Mouse (Mus musculus) cerebellum, adult 2 months (tissue): Measurements from ENCODE around the gene Vapa. TPM values are rescaled to one million over a fixed set of nuclear protein-coding genes. Genes with fewer than 3 reads are reported as not detected.
A peak's percentile ranks its signal among the peaks of the same experiment; 100 is the strongest.

Source experiments
- DNase-seq, 2 experiments: peaks; one replicate each; pipeline ENCODE4 v3.0.0; 2021
- H3K27ac ChIP-seq: fragments of 200-500 bp; 2 replicates; pipeline ENCODE4 v1.5.1; 2012; ENCODE audit warnings: low read length, control low read depth, inconsistent platforms; ENCODE audit not compliant: insufficient read depth
- H3K27me3 ChIP-seq: fragments of 200-500 bp; 2 replicates; pipeline ENCODE4 v1.6.1; 2012; ENCODE audit warnings: inconsistent platforms, mild to moderate bottlenecking, low read length, moderate library complexity; ENCODE audit not compliant: control insufficient read depth, insufficient read depth
- H3K4me1 ChIP-seq: fragments of 200-500 bp; 2 replicates; pipeline ENCODE4 v1.6.1; 2011; ENCODE audit warnings: low read length; ENCODE audit not compliant: control insufficient read depth, insufficient read depth
- H3K4me3 ChIP-seq: fragments of 200-500 bp; replicated peaks from 2 replicates; pipeline ENCODE3; 2011; ENCODE audit warnings: mild to moderate bottlenecking, low read depth, low read length, control low read depth; ENCODE audit not compliant: insufficient read depth
- CTCF ChIP-seq: fragments of 200-500 bp; IDR thresholded peaks from 2 replicates; pipeline ENCODE4 v1.5.1; 2011; ENCODE audit warnings: low read depth, mild to moderate bottlenecking, control low read depth, low read length, moderate library complexity, borderline replicate concordance; ENCODE audit not compliant: insufficient read depth
- POLR2A ChIP-seq: fragments of 200-500 bp; IDR thresholded peaks from 2 replicates; pipeline ENCODE4 v1.6.1; 2011; ENCODE audit warnings: low read length, control low read depth, borderline replicate concordance; ENCODE audit not compliant: insufficient read depth
- whole genome bisulfite sequencing: fragments of 180-500 bp; shearing (Covaris S2); methylation state at CpG from one replicate; pipeline ENCODE4 v1.1.7; 2018; 5-methylcytosine and 5-hydroxymethylcytosine counted together
- polyA plus RNA-seq: library from polyadenylated mRNA; depleted of rRNA; stranded (reverse); fragments of >200 nt; gene quantifications from 2 replicates; pipeline ENCODE4 v1.2.3, GENCODE M21; 2012

The Vapa gene
- polyA plus RNA-seq, 1 experiment = 89.7 TPM

DNA sequence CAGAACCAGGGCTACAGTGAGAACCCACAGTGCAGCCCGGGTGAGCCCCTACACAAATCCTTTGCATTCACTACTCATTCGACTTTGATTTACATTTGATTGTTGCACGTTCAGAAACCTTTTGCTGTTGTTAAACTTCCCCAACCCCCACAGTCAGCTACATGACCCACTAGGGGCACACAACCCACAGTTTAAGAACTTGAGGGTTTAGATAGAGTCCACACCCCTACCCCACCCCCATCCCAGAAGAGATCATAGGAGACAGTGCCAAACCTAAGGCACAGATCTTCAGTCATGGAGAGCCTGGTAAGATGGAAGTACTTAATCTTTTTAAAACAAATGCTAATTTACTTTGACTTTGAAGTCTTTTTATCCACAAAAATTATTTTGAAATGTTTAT is 2.3 kb upstream of the Vapa start:
- no peak for TF ChIP-seq POLR2A
- no peak for TF ChIP-seq CTCF
- Histone ChIP-seq H3K4me3 (no peak overlapping the region), H3K27me3 (no peaks in the 10 kb centered on the region), H3K4me1 (no peaks in the 10 kb centered on the region), H3K27ac (no peak overlapping the region)
- DNase-seq = no peak
- WGBS = 60% methylated on average over 3 of the region's 3 CpGs

DNA sequence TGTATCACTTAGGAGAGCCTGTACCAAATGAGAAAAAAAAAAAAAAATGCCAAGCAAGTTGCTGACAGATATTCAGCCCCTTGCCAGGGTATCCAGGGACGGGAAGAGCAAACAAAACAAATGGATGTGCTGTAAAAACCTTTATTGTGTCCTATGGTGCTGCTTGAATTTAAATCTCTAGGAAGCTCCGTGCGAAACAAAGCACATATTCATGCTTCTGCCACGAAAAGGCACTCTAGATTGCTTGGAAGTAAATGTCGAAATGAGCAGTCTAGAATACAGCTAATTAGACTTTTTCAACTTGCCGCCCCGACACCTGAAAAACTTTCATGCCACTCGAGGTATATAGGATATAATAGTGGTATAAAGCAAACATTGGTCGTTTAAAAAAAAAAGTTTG is 1.1 kb upstream of the Vapa start:
- WGBS = 2% methylated on average over 9 of the region's 9 CpGs
- TF ChIP-seq POLR2A = no peak
- Histone ChIP-seq H3K4me3 (peak overlapping the region; percentile 85), H3K4me1 (peaks cover 2% of the 10 kb centered on the region), H3K27ac (peak overlapping the region; percentile 96; the same call in 1 of the 2 replicates), H3K27me3 (no peaks in the 10 kb centered on the region)
- DNase-seq = peak in 1 of 2 experiments; percentile 25

DNA sequence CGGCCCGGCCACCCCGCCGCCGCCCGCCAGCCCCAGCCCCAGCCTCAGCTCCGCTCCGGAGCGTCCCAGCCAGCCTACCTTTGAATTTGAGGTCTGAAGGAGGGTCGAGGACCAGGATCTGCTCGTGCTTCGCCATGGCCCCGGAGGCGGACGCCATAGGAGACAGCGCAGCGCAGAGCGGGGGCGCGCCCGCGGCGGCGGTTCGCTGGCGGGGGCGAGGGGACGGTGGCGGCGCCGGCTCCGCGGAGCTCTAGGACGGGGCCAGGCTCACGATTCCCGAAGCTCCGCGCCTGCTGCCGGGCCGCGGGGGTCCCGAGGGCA is 253 bp downstream of the Vapa start:
- Histone ChIP-seq H3K4me1 (peaks cover 5% of the 10 kb centered on the region), H3K27ac (peak overlapping the region; percentile 80), H3K27me3 (no peaks in the 10 kb centered on the region), H3K4me3 (peak overlapping the region; percentile 85)
- DNase-seq = no peak
- WGBS = under 1% methylated on average over 42 of the region's 42 CpGs
- TF ChIP-seq POLR2A (no peak), CTCF (no peak)

DNA sequence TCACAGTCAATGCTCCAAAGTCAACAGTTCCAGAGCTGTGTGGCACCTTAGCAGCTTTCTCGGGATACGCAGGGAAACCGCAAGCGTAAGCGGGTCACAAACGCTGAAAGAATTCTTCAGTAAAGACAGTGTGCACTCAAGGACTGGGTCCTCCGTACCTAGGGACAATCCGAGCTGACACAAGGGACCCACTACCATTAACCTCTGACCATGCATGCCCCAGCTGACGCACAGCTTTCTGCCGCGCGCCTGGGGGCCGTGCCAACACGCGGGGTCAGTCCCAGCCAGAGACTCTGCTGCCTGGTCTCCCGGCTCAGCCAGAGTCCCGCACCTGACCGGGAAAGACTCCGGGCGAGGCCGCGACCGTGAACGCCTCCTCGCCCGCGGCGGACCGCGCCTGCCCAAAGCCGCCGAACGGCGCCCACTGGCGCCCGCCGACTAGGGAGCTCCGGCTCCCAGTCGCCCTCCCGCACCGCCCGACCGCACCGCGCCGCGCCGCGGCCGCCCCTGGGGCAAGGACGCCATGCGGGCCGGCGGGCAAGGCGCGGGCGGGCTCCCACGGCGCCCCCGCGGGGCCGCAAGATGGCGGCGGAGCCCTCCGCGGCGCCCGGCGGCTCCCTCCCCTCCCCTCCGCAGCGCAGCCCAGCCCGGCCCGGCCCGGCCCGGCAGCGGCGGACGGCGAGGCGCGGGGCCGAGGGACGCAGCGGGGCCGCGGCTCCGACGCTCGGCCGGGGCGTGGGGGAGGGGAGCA is 789 bp downstream of the Vapa start:
- peak overlapping the region; percentile 85 for H3K4me3 ChIP-seq
- no peak for TF ChIP-seq CTCF
- TF ChIP-seq POLR2A = no peak
- peak; percentile 64 to 68 for DNase-seq
- H3K4me1 ChIP-seq = peaks cover 9% of the 10 kb centered on the region
- WGBS = under 1% methylated on average over 70 of the region's 91 CpGs
- peak overlapping the region; percentile 90 for H3K27ac ChIP-seq
- no peaks in the 10 kb centered on the region for H3K27me3 ChIP-seq

DNA sequence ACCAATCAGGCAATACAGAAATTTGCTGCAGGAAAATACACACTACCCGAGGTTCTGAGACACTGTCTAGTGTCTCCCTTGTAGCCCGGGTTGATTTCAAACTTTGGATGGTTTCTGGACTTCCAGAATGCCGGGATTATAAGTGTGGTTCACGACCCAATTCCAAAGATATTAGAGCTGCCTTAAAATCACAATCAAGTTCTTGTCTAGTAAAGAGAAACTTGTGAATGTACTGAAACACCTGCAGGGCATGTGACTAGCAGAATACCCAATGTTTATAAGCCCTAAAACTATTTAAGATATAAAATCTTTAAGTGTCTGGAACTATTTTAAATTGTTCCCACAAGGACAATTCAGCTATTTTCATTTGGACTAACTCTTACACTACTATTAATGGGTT is 1.6 kb downstream of the Vapa start:
- TF ChIP-seq POLR2A = no peak
- no peak for TF ChIP-seq CTCF
- peaks cover 9% of the 10 kb centered on the region for H3K4me1 ChIP-seq
- H3K27ac ChIP-seq = no peak overlapping the region
- DNase-seq = no peak
- H3K27me3 ChIP-seq = no peaks in the 10 kb centered on the region
- H3K4me3 ChIP-seq = peak overlapping the region; percentile 85
- WGBS = 1% methylated on average over 4 of the region's 4 CpGs

DNA sequence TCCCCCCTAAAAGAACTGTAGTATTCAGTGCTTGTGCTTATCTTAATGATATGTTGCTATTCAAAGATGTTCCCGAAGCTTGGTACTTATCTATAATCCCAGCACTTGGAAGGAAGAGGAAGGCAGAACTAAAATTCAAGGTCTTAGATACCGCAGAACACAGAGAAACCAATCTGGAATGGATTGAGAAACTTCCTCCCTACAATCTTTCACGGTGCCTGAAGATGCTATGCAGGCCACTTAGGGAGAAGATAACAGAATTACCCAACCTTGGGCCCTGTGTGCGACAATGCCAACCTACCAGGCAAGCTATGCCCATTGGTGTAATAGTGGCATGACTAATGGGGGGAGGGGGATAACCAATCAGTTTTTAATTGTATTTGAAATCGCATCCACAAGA is 4.6 kb downstream of the Vapa start:
- Histone ChIP-seq H3K4me1 (peaks cover 12% of the 10 kb centered on the region), H3K4me3 (no peak overlapping the region), H3K27ac (no peak overlapping the region), H3K27me3 (no peaks in the 10 kb centered on the region)
- WGBS = 65% methylated on average over 5 of the region's 5 CpGs
- no peak for DNase-seq
- no peak for TF ChIP-seq POLR2A

DNA sequence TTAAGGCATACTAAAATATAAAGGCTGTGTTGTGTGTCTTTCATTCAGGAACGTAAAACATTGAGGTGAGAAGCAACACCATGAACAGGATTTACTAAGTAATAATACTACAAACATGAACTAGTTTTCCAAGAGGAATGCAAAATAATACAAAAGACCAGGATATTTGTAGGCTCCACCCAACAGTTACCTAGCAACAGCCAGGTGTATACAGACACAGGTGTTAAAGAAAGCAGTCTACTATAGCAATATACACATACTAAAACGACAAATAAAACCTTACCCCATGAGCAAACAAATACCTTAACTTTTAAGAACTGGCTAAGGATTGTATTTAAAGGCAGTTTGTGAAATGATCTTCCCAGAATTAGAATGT is 5.1 kb downstream of the Vapa start:
- WGBS = 60% methylated on average over 2 of the region's 2 CpGs
- H3K4me1 ChIP-seq = peaks cover 12% of the 10 kb centered on the region

DNA sequence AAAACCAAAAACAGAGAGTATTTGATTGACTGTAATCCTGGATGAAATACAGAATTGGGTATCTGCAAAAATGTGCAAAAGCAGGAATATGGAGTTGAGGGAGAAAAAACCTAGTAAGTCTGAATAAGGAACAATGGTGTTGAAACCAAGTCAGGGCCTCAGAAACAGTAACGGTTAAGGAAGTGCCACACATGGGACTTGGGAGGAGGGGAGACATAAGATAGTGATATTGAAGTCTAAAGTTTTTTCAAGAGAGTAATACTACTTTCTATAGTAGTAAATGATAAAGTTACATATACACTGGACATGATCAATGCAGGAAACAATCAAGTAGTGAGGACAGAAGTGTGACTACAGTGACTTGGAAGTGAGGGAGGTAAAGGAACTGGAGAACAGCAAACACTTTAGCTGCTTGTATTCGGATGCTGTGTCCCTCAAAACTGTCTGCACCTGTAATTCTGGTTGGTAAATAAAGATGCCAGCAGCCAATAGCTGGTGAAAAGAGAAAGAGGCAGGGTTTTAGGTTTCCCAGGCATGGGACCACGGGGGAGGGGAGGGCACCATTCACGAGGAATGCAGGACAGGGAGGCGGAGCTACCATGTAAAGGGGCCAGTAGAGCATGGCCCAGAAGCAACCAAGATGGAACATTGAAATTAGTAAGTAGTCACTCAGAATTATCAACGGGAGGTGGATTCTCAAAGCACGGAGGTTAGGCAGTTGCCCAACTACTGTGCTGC is 5.6 kb downstream of the Vapa start:
- H3K4me1 ChIP-seq = peaks cover 12% of the 10 kb centered on the region
- H3K4me3 ChIP-seq = no peak overlapping the region
- no peak overlapping the region for H3K27ac ChIP-seq
- H3K27me3 ChIP-seq = no peaks in the 10 kb centered on the region
- 24% methylated on average over 7 of the region's 7 CpGs for whole genome bisulfite sequencing
- no peak for DNase-seq
- TF ChIP-seq POLR2A (no peak), CTCF (no peak)

More for the DNA sequence above, 5.1 kb downstream of the Vapa start:
- no peak overlapping the region for H3K27ac ChIP-seq
- DNase-seq = no peak
- H3K4me3 ChIP-seq = no peak overlapping the region
- TF ChIP-seq POLR2A (no peak), CTCF (no peak)
- no peaks in the 10 kb centered on the region for H3K27me3 ChIP-seq
